Mouse (Mus musculus): ENCODE measurements around the gene Batf2. TPM values are rescaled to one million over a fixed set of nuclear protein-coding genes. Genes with fewer than 3 reads are reported as not detected.
A peak's percentile ranks its signal among the peaks of the same experiment; 100 is the strongest.

The Batf2 gene
- polyA plus RNA-seq, 1 experiment from 2014 or later: not detected

GRCm38 (mm10) chr19:6117346-6117985 is 23.3 kb upstream of the Batf2 start:
- Histone ChIP-seq H3K9me3 (ENCODE audit: control insufficient read depth, low read length) (no peaks in the 10 kb centered on the region), H3K4me1 (ENCODE audit: control insufficient read depth, insufficient read depth, low read depth, low read length) (peaks cover 15% of the 10 kb centered on the region), H3K27ac (ENCODE audit: low read depth, low read length) (peak overlapping the region; percentile 94), H3K4me2 (ENCODE audit: low read length) (peak overlapping the region; percentile 90), H3K36me3 (ENCODE audit: control insufficient read depth, insufficient read depth, low read length) (peaks cover 23% of the 10 kb centered on the region), H3K9ac (ENCODE audit: low read depth, low read length) (peak overlapping the region; percentile 90), H3K27me3 (replicated peaks; ENCODE audit: control insufficient read depth, insufficient read depth, low read length) (no peaks in the 10 kb centered on the region), H3K4me3 (ENCODE audit: low read length) (peak overlapping the region; percentile 89)
- no peak for ATAC-seq
- 5% methylated on average over 32 of the region's 32 CpGs for WGBS

DNA sequence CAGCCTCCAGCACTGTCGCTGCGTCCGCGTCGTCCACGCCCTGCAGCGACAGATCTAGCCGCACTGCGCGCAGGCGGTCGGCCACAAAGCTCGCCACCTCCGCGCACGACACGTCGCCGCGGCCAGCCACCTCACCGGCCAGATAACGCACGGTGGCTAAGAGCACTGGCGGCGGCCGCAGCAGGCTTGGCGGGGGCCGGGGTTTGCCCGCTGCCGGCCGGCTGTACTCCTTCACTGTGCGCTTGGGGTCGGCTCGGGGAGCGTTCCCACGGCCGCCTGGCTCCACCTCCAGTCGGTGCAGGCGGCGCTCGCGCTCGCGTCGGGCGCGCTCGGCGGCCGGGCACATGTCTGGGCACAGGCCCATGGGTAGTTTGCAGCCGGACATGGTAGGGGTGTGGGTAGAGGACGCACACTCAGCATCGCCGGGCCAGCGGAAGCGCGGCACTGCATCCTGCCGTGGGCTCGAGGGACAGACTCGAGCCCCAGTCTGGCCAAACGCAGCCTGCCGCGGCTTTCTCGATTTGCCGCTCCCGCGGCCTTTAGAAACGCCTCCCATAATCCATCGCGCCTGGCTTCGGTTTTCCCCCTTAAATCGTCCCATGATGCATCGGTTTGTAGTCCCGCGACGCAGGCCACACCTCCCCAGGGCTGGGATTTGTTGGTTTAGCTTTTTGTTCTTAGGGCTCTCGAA is 22.7 kb upstream of the Batf2 start, which contains the start of gene Sac3d1:
Gene Sac3d1 (minus strand): TSS at position 665 of the 691 bp plus-strand sequence.
- peak; percentile 90 for ATAC-seq
- H3K27ac ChIP-seq (ENCODE audit: low read depth, low read length): peak within 1 kb of the TSS; percentile 94
- peak within 1 kb of the TSS; percentile 90 for H3K9ac ChIP-seq (ENCODE audit: low read depth, low read length)
- peaks cover 23% of the 10 kb centered on the region for H3K36me3 ChIP-seq (ENCODE audit: control insufficient read depth, insufficient read depth, low read length)
- H3K4me3 ChIP-seq (ENCODE audit: low read length): peak within 1 kb of the TSS; percentile 89
- H3K9me3 ChIP-seq (ENCODE audit: control insufficient read depth, low read length): no peaks in the 10 kb centered on the region
- H3K27me3 ChIP-seq (replicated peaks; ENCODE audit: control insufficient read depth, insufficient read depth, low read length): no peaks in the 10 kb centered on the region
- peak within 1 kb of the TSS; percentile 90 for H3K4me2 ChIP-seq (ENCODE audit: low read length)
- WGBS: under 1% methylated on average over 55 of the region's 77 CpGs
- peaks cover 15% of the 10 kb centered on the region for H3K4me1 ChIP-seq (ENCODE audit: control insufficient read depth, insufficient read depth, low read depth, low read length)

GRCm38 (mm10) chr19:6118677-6119185 is 22.1 kb upstream of the Batf2 start:
- under 1% methylated on average over 8 of the region's 8 CpGs for WGBS
- no peaks in the 10 kb centered on the region for H3K27me3 ChIP-seq (replicated peaks; ENCODE audit: control insufficient read depth, insufficient read depth, low read length)
- peaks cover 23% of the 10 kb centered on the region for H3K36me3 ChIP-seq (ENCODE audit: control insufficient read depth, insufficient read depth, low read length)
- H3K9me3 ChIP-seq (ENCODE audit: control insufficient read depth, low read length): no peaks in the 10 kb centered on the region
- peak overlapping the region; percentile 94 for H3K27ac ChIP-seq (ENCODE audit: low read depth, low read length)
- peak overlapping the region; percentile 90 for H3K9ac ChIP-seq (ENCODE audit: low read depth, low read length)
- H3K4me3 ChIP-seq (ENCODE audit: low read length): peak overlapping the region; percentile 89
- ATAC-seq: peak; percentile 66; the same call in 1 of the 2 replicates
- peak overlapping the region; percentile 90 for H3K4me2 ChIP-seq (ENCODE audit: low read length)
- H3K4me1 ChIP-seq (ENCODE audit: control insufficient read depth, insufficient read depth, low read depth, low read length): peaks cover 15% of the 10 kb centered on the region

GRCm38 (mm10) chr19:6121761-6122160 is 19.0 kb upstream of the Batf2 start:
- H3K27me3 ChIP-seq (replicated peaks; ENCODE audit: control insufficient read depth, insufficient read depth, low read length): no peaks in the 10 kb centered on the region
- H3K9me3 ChIP-seq (ENCODE audit: control insufficient read depth, low read length): no peaks in the 10 kb centered on the region
- 0 out of 2 replicates have a peak, but pooled peaks cover 6% of the 10 kb centered on the region for H3K36me3 ChIP-seq (ENCODE audit: control insufficient read depth, insufficient read depth, low read length)
- H3K4me2 ChIP-seq (ENCODE audit: low read length): no peak overlapping the region
- no peak overlapping the region for H3K9ac ChIP-seq (ENCODE audit: low read depth, low read length)
- ATAC-seq: no peak
- 40% methylated on average over 18 of the region's 19 CpGs for WGBS
- H3K27ac ChIP-seq (ENCODE audit: low read depth, low read length): no peak overlapping the region
- H3K4me3 ChIP-seq (ENCODE audit: low read length): no peak overlapping the region
- H3K4me1 ChIP-seq (ENCODE audit: control insufficient read depth, insufficient read depth, low read depth, low read length): peaks cover 11% of the 10 kb centered on the region

DNA sequence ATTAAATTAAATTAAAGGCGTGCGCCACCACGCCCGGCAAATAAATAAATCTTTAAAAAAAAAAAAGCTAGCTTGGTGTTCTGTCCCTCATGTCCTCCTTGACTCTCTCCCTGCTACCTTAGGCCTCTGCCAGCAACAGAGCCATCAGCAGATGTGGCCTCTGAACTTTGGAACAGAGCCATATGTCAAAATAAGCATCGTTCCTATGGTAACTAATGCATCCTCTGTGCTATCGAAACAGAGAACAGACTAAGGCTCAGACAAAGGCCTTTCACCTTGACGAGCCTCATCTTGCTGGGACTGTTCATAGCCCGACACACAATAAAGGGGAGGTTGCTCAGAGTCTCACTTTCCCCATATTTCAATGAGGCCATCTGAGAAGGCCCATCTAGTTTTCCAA is 17.5 kb upstream of the Batf2 start:
- no peak overlapping the region for H3K9ac ChIP-seq (ENCODE audit: low read depth, low read length)
- 0 out of 2 replicates have a peak overlapping the region, but pooled peaks have one; percentile 16 for H3K27ac ChIP-seq (ENCODE audit: low read depth, low read length)

GRCm38 (mm10) chr19:6124898-6125297 is 15.9 kb upstream of the Batf2 start:
- Histone ChIP-seq H3K9ac (ENCODE audit: low read depth, low read length) (no peak overlapping the region), H3K9me3 (ENCODE audit: control insufficient read depth, low read length) (no peaks in the 10 kb centered on the region)
- 75% methylated on average over 2 of the region's 2 CpGs for WGBS

More for the DNA sequence above, 17.5 kb upstream of the Batf2 start:
- Histone ChIP-seq H3K27me3 (replicated peaks; ENCODE audit: control insufficient read depth, insufficient read depth, low read length) (no peaks in the 10 kb centered on the region), H3K9me3 (ENCODE audit: control insufficient read depth, low read length) (no peaks in the 10 kb centered on the region), H3K4me2 (ENCODE audit: low read length) (no peak overlapping the region), H3K36me3 (ENCODE audit: control insufficient read depth, insufficient read depth, low read length) (0 out of 2 replicates have a peak, but pooled peaks cover 6% of the 10 kb centered on the region), H3K4me1 (ENCODE audit: control insufficient read depth, insufficient read depth, low read depth, low read length) (peaks cover 4% of the 10 kb centered on the region), H3K4me3 (ENCODE audit: low read length) (no peak overlapping the region)
- WGBS: 57% methylated on average over 8 of the region's 8 CpGs
- ATAC-seq: no peak

GRCm38 (mm10) chr19:6126289-6126688 is 14.5 kb upstream of the Batf2 start:
- no peak overlapping the region for H3K27ac ChIP-seq (ENCODE audit: low read depth, low read length)
- no peak overlapping the region for H3K4me3 ChIP-seq (ENCODE audit: low read length)
- H3K9ac ChIP-seq (ENCODE audit: low read depth, low read length): no peak overlapping the region
- no peaks in the 10 kb centered on the region for H3K4me1 ChIP-seq (ENCODE audit: control insufficient read depth, insufficient read depth, low read depth, low read length)
- no peaks in the 10 kb centered on the region for H3K27me3 ChIP-seq (replicated peaks; ENCODE audit: control insufficient read depth, insufficient read depth, low read length)
- H3K4me2 ChIP-seq (ENCODE audit: low read length): no peak overlapping the region
- no peak for ATAC-seq
- no peaks in the 10 kb centered on the region for H3K36me3 ChIP-seq (ENCODE audit: control insufficient read depth, insufficient read depth, low read length)
- H3K9me3 ChIP-seq (ENCODE audit: control insufficient read depth, low read length): no peaks in the 10 kb centered on the region
- 19% methylated on average over 4 of the region's 4 CpGs for WGBS

More at GRCm38 (mm10) chr19:6124898-6125297, 15.9 kb upstream of the Batf2 start:
- H3K4me3 ChIP-seq (ENCODE audit: low read length): no peak overlapping the region
- ATAC-seq: no peak
- no peak overlapping the region for H3K4me2 ChIP-seq (ENCODE audit: low read length)
- H3K4me1 ChIP-seq (ENCODE audit: control insufficient read depth, insufficient read depth, low read depth, low read length): no peaks in the 10 kb centered on the region
- no peak overlapping the region for H3K27ac ChIP-seq (ENCODE audit: low read depth, low read length)
- H3K27me3 ChIP-seq (replicated peaks; ENCODE audit: control insufficient read depth, insufficient read depth, low read length): no peaks in the 10 kb centered on the region
- H3K36me3 ChIP-seq (ENCODE audit: control insufficient read depth, insufficient read depth, low read length): 0 out of 2 replicates have a peak, but pooled peaks cover 6% of the 10 kb centered on the region

GRCm38 (mm10) chr19:6126789-6127580 is 13.8 kb upstream of the Batf2 start:
- Histone ChIP-seq H3K4me2 (ENCODE audit: low read length) (peak overlapping the region; percentile 61), H3K36me3 (ENCODE audit: control insufficient read depth, insufficient read depth, low read length) (no peaks in the 10 kb centered on the region), H3K4me3 (ENCODE audit: low read length) (peak overlapping the region; percentile 61), H3K27me3 (replicated peaks; ENCODE audit: control insufficient read depth, insufficient read depth, low read length) (no peaks in the 10 kb centered on the region), H3K9ac (ENCODE audit: low read depth, low read length) (peak overlapping the region; percentile 75; the same call in 1 of the 2 replicates), H3K27ac (ENCODE audit: low read depth, low read length) (peak overlapping the region; percentile 91; the same call in 1 of the 2 replicates), H3K4me1 (ENCODE audit: control insufficient read depth, insufficient read depth, low read depth, low read length) (no peaks in the 10 kb centered on the region), H3K9me3 (ENCODE audit: control insufficient read depth, low read length) (no peaks in the 10 kb centered on the region)
- ATAC-seq: no peak
- 72% methylated on average over 10 of the region's 10 CpGs for WGBS
